Mouse (Mus musculus): ENCODE measurements at regions not wholly inside any gene's neighbourhood (a gene's known extent, or its start where the extent isn't known, plus 50 kb on each side); places are given as distances from the start of the nearest gene placed in this dataset.
A peak's percentile ranks its signal among the peaks of the same experiment; 100 is the strongest.

- DNase-seq = no peak
Measured at GRCm38 (mm10) chr16:24090981-24091380, 102.3 kb upstream of the Bcl6 start.

- no peak for DNase-seq
Measured at GRCm38 (mm10) chr16:24089840-24090762, 101.4 kb upstream of the Bcl6 start.

GRCm38 (mm10) chr16:24083966-24084365, 95.3 kb upstream of the Bcl6 start:
- DNase-seq = no peak

GRCm38 (mm10) chr16:24080471-24080870, 91.8 kb upstream of the Bcl6 start:
- no peak for DNase-seq

- DNase-seq = no peak
Measured at GRCm38 (mm10) chr16:24078622-24079021, 90.0 kb upstream of the Bcl6 start.

- DNase-seq = no peak
Measured at GRCm38 (mm10) chr16:24077428-24077827, 88.8 kb upstream of the Bcl6 start.

- DNase-seq = no peak
Measured at GRCm38 (mm10) chr16:24076799-24077136, 88.1 kb upstream of the Bcl6 start.

GRCm38 (mm10) chr16:24076109-24076798, 87.6 kb upstream of the Bcl6 start:
- no peak for DNase-seq

GRCm38 (mm10) chr16:24073613-24074244, 85.1 kb upstream of the Bcl6 start:
- DNase-seq = no peak

GRCm38 (mm10) chr16:24073065-24073464, 84.4 kb upstream of the Bcl6 start:
- no peak for DNase-seq

- DNase-seq = no peak
Measured at GRCm38 (mm10) chr16:24069411-24069810, 80.8 kb upstream of the Bcl6 start.

GRCm38 (mm10) chr16:24068250-24068813, 79.7 kb upstream of the Bcl6 start:
- no peak for DNase-seq

GRCm38 (mm10) chr16:24062314-24062713, 73.7 kb upstream of the Bcl6 start:
- DNase-seq = peak in 1 of 2 experiments; percentile 28

- DNase-seq = no peak
Measured at GRCm38 (mm10) chr16:24061496-24061895, 72.8 kb upstream of the Bcl6 start.

GRCm38 (mm10) chr16:24059090-24059600, 70.5 kb upstream of the Bcl6 start:
- DNase-seq = no peak

- DNase-seq = no peak
Measured at GRCm38 (mm10) chr16:24056885-24057531, 68.4 kb upstream of the Bcl6 start.

- no peak for DNase-seq
Measured at GRCm38 (mm10) chr16:24056123-24056884, 67.7 kb upstream of the Bcl6 start.

GRCm38 (mm10) chr16:24054293-24054692, 65.6 kb upstream of the Bcl6 start:
- no peak for DNase-seq

GRCm38 (mm10) chr16:24053403-24053802, 64.8 kb upstream of the Bcl6 start:
- no peak for DNase-seq

GRCm38 (mm10) chr16:24050856-24051640, 62.4 kb upstream of the Bcl6 start:
- peak; percentile 61 to 67 for DNase-seq

- no peak for DNase-seq
Measured at GRCm38 (mm10) chr16:24043779-24044178, 55.1 kb upstream of the Bcl6 start.

All from cerebellum, postnatal 25 days (tissue).